Mouse (Mus musculus): Measurements from ENCODE around the gene Lrfn2.

Lrfn2 gene

DNA sequence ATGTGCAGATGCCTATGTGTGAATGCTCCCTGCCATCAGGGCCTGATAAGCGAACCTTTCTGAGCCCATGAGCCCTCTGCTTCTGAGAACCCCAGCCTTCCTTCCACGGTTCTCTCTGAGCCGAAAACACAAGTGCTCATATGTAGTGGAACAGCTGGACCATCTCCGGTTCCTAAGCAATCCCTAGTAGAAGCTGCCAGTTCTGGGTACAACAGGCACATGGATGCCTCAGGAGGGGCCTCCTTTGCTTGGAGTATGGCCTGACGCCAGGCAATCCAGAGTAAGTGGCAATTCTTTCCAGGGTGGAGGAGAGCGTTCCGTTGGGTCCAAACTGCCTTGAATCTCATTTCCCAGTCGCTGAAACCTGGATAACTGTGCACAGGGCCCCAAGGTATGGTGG is 132.3 kb downstream of the Lrfn2 start:
- Histone ChIP-seq H3K4me1 (replicated peaks; ENCODE audit: low read depth, low read length) (peaks cover 33% of the 10 kb centered on the region), H3K27me3 (ENCODE audit: insufficient read depth, low read length) (peaks cover 8% of the 10 kb centered on the region; the same call in 1 of the 2 replicates), H3K9me3 (ENCODE audit: low read length) (no peaks in the 10 kb centered on the region), H3K4me3 (replicated peaks; ENCODE audit: low read length) (no peak overlapping the region), H3K36me3 (ENCODE audit: insufficient read depth, low read length) (no peaks in the 10 kb centered on the region)
- no peak for TF ChIP-seq NANOG (IDR thresholded peaks at IDR 0.05; ENCODE audit: borderline replicate concordance, low read length)
- no peak for TF ChIP-seq POU5F1 (IDR thresholded peaks at IDR 0.05; ENCODE audit: borderline replicate concordance, low read length)
- no peak for TF ChIP-seq CTCF (conservative IDR thresholded peaks at IDR 0.05; ENCODE audit: low read length)

- Histone ChIP-seq H3K4me3 (replicated peaks; ENCODE audit: low read length) (no peak overlapping the region), H3K27me3 (ENCODE audit: insufficient read depth, low read length) (peaks cover 8% of the 10 kb centered on the region; the same call in 1 of the 2 replicates), H3K4me1 (replicated peaks; ENCODE audit: low read depth, low read length) (peaks cover 33% of the 10 kb centered on the region), H3K9me3 (ENCODE audit: low read length) (no peaks in the 10 kb centered on the region), H3K36me3 (ENCODE audit: insufficient read depth, low read length) (no peaks in the 10 kb centered on the region)
- TF ChIP-seq CTCF (conservative IDR thresholded peaks at IDR 0.05; ENCODE audit: low read length) (no peak), POU5F1 (IDR thresholded peaks at IDR 0.05; ENCODE audit: borderline replicate concordance, low read length) (no peak), NANOG (IDR thresholded peaks at IDR 0.05; ENCODE audit: borderline replicate concordance, low read length) (no peak)
Observed at GRCm38 (mm10) chr17:49065050-49065449, 132.9 kb downstream of the Lrfn2 start.

- peak; percentile 78 for TF ChIP-seq CTCF (conservative IDR thresholded peaks at IDR 0.05; ENCODE audit: low read length)
- TF ChIP-seq NANOG (IDR thresholded peaks at IDR 0.05; ENCODE audit: borderline replicate concordance, low read length): no peak
- TF ChIP-seq POU5F1 (IDR thresholded peaks at IDR 0.05; ENCODE audit: borderline replicate concordance, low read length): no peak
- Histone ChIP-seq H3K9me3 (ENCODE audit: low read length) (no peaks in the 10 kb centered on the region), H3K36me3 (ENCODE audit: insufficient read depth, low read length) (no peaks in the 10 kb centered on the region), H3K4me1 (replicated peaks; ENCODE audit: low read depth, low read length) (peaks cover 39% of the 10 kb centered on the region), H3K4me3 (replicated peaks; ENCODE audit: low read length) (no peak overlapping the region), H3K27me3 (ENCODE audit: insufficient read depth, low read length) (peaks cover 3% of the 10 kb centered on the region; the same call in 1 of the 2 replicates)
Observed at GRCm38 (mm10) chr17:49066748-49067147, 134.6 kb downstream of the Lrfn2 start.

GRCm38 (mm10) chr17:49078168-49078567 is 146.0 kb downstream of the Lrfn2 start:
- no peaks in the 10 kb centered on the region for H3K36me3 ChIP-seq (ENCODE audit: insufficient read depth, low read length)

GRCm38 (mm10) chr17:49079647-49080046 is 147.5 kb downstream of the Lrfn2 start:
- H3K9me3 ChIP-seq (ENCODE audit: low read length): no peaks in the 10 kb centered on the region

More at GRCm38 (mm10) chr17:49078168-49078567, 146.0 kb downstream of the Lrfn2 start:
- H3K27me3 ChIP-seq (ENCODE audit: insufficient read depth, low read length): peaks cover 6% of the 10 kb centered on the region; the same call in 1 of the 2 replicates
- TF ChIP-seq POU5F1 (IDR thresholded peaks at IDR 0.05; ENCODE audit: borderline replicate concordance, low read length) (no peak), NANOG (IDR thresholded peaks at IDR 0.05; ENCODE audit: borderline replicate concordance, low read length) (no peak), CTCF (conservative IDR thresholded peaks at IDR 0.05; ENCODE audit: low read length) (no peak)
- no peak overlapping the region for H3K4me3 ChIP-seq (replicated peaks; ENCODE audit: low read length)
- H3K4me1 ChIP-seq (replicated peaks; ENCODE audit: low read depth, low read length): no peaks in the 10 kb centered on the region
- no peaks in the 10 kb centered on the region for H3K9me3 ChIP-seq (ENCODE audit: low read length)

DNA sequence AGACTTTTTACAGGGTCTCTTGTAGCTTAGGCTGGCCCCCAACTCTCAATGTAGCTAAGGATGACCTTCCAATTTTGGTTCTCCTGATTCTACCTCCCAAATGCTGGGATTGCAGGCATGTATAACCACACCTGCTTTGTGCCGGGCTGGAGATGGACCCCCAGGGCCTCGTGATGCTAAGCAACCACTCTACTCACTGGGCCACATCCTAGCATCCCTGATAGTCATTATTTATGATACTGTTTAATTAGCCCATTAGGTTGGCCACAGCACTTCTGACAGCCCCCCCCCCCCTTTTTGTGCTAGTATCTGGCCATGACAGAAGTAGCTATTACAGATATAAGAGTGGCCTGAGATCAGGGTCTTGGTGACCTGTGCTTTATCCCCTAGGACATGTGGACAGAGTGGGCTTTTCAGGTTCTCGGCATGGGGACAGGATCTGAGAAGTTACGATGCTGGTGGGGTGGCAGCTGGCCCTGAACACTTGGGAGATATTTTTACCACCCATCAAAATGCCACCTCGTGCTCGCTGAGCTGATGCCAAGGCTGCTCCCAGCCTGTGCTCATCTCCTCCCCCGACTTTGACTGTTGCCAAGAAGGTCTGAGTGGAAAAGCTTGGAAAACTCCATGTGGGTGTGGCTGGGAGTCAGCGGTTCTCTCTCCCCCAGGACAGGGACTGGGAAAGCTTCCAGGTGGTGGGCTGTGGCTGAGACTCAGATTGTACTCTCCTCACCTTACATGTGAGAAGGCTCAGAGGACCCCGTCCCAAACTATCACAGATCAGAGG is 151.6 kb downstream of the Lrfn2 start:
- no peaks in the 10 kb centered on the region for H3K36me3 ChIP-seq (ENCODE audit: insufficient read depth, low read length)
- TF ChIP-seq NANOG (IDR thresholded peaks at IDR 0.05; ENCODE audit: borderline replicate concordance, low read length) (no peak), CTCF (conservative IDR thresholded peaks at IDR 0.05; ENCODE audit: low read length) (no peak), POU5F1 (IDR thresholded peaks at IDR 0.05; ENCODE audit: borderline replicate concordance, low read length) (no peak)
- H3K27me3 ChIP-seq (ENCODE audit: insufficient read depth, low read length): no peaks in the 10 kb centered on the region; the same call in 1 of the 2 replicates
- H3K4me3 ChIP-seq (replicated peaks; ENCODE audit: low read length): no peak overlapping the region
- H3K9me3 ChIP-seq (ENCODE audit: low read length): peaks cover 9% of the 10 kb centered on the region
- H3K4me1 ChIP-seq (replicated peaks; ENCODE audit: low read depth, low read length): no peaks in the 10 kb centered on the region

More at GRCm38 (mm10) chr17:49079647-49080046, 147.5 kb downstream of the Lrfn2 start:
- no peaks in the 10 kb centered on the region for H3K4me1 ChIP-seq (replicated peaks; ENCODE audit: low read depth, low read length)
- peaks cover 6% of the 10 kb centered on the region; the same call in 1 of the 2 replicates for H3K27me3 ChIP-seq (ENCODE audit: insufficient read depth, low read length)
- TF ChIP-seq CTCF (conservative IDR thresholded peaks at IDR 0.05; ENCODE audit: low read length) (no peak), POU5F1 (IDR thresholded peaks at IDR 0.05; ENCODE audit: borderline replicate concordance, low read length) (no peak), NANOG (IDR thresholded peaks at IDR 0.05; ENCODE audit: borderline replicate concordance, low read length) (no peak)
- H3K36me3 ChIP-seq (ENCODE audit: insufficient read depth, low read length): no peaks in the 10 kb centered on the region
- no peak overlapping the region for H3K4me3 ChIP-seq (replicated peaks; ENCODE audit: low read length)

GRCm38 (mm10) chr17:49085111-49085510 is 152.9 kb downstream of the Lrfn2 start:
- TF ChIP-seq POU5F1 (IDR thresholded peaks at IDR 0.05; ENCODE audit: borderline replicate concordance, low read length): no peak
- no peak for TF ChIP-seq NANOG (IDR thresholded peaks at IDR 0.05; ENCODE audit: borderline replicate concordance, low read length)
- TF ChIP-seq CTCF (conservative IDR thresholded peaks at IDR 0.05; ENCODE audit: low read length): no peak
- H3K9me3 ChIP-seq (ENCODE audit: low read length): peaks cover 9% of the 10 kb centered on the region
- H3K4me3 ChIP-seq (replicated peaks; ENCODE audit: low read length): no peak overlapping the region
- no peaks in the 10 kb centered on the region; the same call in 1 of the 2 replicates for H3K27me3 ChIP-seq (ENCODE audit: insufficient read depth, low read length)
- H3K36me3 ChIP-seq (ENCODE audit: insufficient read depth, low read length): no peaks in the 10 kb centered on the region
- no peaks in the 10 kb centered on the region for H3K4me1 ChIP-seq (replicated peaks; ENCODE audit: low read depth, low read length)

- H3K9me3 ChIP-seq (ENCODE audit: low read length): no peaks in the 10 kb centered on the region
- H3K4me1 ChIP-seq (replicated peaks; ENCODE audit: low read depth, low read length): no peaks in the 10 kb centered on the region
- no peaks in the 10 kb centered on the region for H3K27me3 ChIP-seq (ENCODE audit: insufficient read depth, low read length)
- no peak overlapping the region for H3K4me3 ChIP-seq (replicated peaks; ENCODE audit: low read length)
- TF ChIP-seq CTCF (conservative IDR thresholded peaks at IDR 0.05; ENCODE audit: low read length) (no peak), NANOG (IDR thresholded peaks at IDR 0.05; ENCODE audit: borderline replicate concordance, low read length) (no peak), POU5F1 (IDR thresholded peaks at IDR 0.05; ENCODE audit: borderline replicate concordance, low read length) (no peak)
- no peaks in the 10 kb centered on the region for H3K36me3 ChIP-seq (ENCODE audit: insufficient read depth, low read length)
Observed at GRCm38 (mm10) chr17:49096781-49097544, 164.8 kb downstream of the Lrfn2 start.

All from E14TG2a.4 (cell line).